Mouse (Mus musculus) MEL (cell line): ENCODE data around the gene Wdr24. TPM values are rescaled to one million over a fixed set of nuclear protein-coding genes. Genes with fewer than 3 reads are reported as not detected.

Experiments
- DNase-seq: peaks from one replicate; pipeline ENCODE4 v3.0.0; 2011; ENCODE audit warnings: low read depth, low spot score
- H3K27ac ChIP-seq: 2 replicates; pipeline ENCODE4 v1.5.1; 2012; ENCODE audit warnings: low read depth, mild to moderate bottlenecking, control low read depth, low read length, moderate library complexity; ENCODE audit not compliant: control insufficient read depth
- H3K27me3 ChIP-seq, 2 experiments: fragments of 150-350 bp in 1 of 2; sonication (generic) in 1 of 2; 2 replicates each; pipeline ENCODE4 v1.6.1; 2012; ENCODE audit warnings: low read length in 2 of 2, mild to moderate bottlenecking in 2 of 2, improper control_type of control experiment in 1 of 2, moderate library complexity in 1 of 2; ENCODE audit not compliant: insufficient read depth in 2 of 2, control insufficient read depth in 1 of 2
- H3K36me3 ChIP-seq, 2 experiments: 2 replicates each; pipeline ENCODE4 v1.6.1; 2012 to 2014; ENCODE audit warnings: low read length in 2 of 2, improper control_type of control experiment in 1 of 2, inconsistent platforms in 1 of 2, mild to moderate bottlenecking in 1 of 2; ENCODE audit not compliant: insufficient read depth in 2 of 2, control insufficient read depth in 1 of 2
- H3K4me1 ChIP-seq, 2 experiments: fragments of 150-350 bp in 1 of 2; sonication (generic) in 1 of 2; 2 replicates each; pipeline ENCODE4 v1.6.1; 2012; ENCODE audit warnings: low read length in 2 of 2, improper control_type of control experiment in 1 of 2, mild to moderate bottlenecking in 1 of 2; ENCODE audit not compliant: insufficient read depth in 2 of 2, control insufficient read depth in 1 of 2
- H3K4me3 ChIP-seq, 2 experiments: fragments of 150-350 bp in 1 of 2; sonication (generic) in 1 of 2; 2 replicates each; pipeline ENCODE4 v1.5.1; 2012; ENCODE audit warnings: low read depth in 2 of 2, low read length in 2 of 2, mild to moderate bottlenecking in 2 of 2, moderate library complexity in 2 of 2, control low read depth in 1 of 2, improper control_type of control experiment in 1 of 2; ENCODE audit not compliant: control insufficient read depth in 1 of 2, insufficient read depth in 1 of 2
- H3K79me2 ChIP-seq: 2 replicates; pipeline ENCODE4 v1.6.1; 2012; ENCODE audit warnings: mild to moderate bottlenecking, low read length, moderate library complexity; ENCODE audit not compliant: control insufficient read depth, poor library complexity, insufficient read depth
- H3K9ac ChIP-seq: 2 replicates; pipeline ENCODE4 v1.6.1; 2012; ENCODE audit warnings: low read depth, mild to moderate bottlenecking, control low read depth, low read length, moderate library complexity; ENCODE audit not compliant: control insufficient read depth, poor library complexity, severe bottlenecking
- H3K9me3 ChIP-seq: fragments of 150-350 bp; sonication (generic); replicated peaks from 2 replicates; pipeline ENCODE4 v1.6.1; 2012; ENCODE audit warnings: mild to moderate bottlenecking, low read length, improper control_type of control experiment, moderate library complexity; ENCODE audit not compliant: insufficient read depth
- CHD1 ChIP-seq: IDR thresholded peaks from 2 replicates; pipeline ENCODE4 v1.6.1; 2012; ENCODE audit warnings: low read depth, mild to moderate bottlenecking, inconsistent platforms, low read length, improper control_type of control experiment
- CTCF ChIP-seq, 3 experiments: IDR thresholded peaks in 2 of 3; conservative IDR thresholded peaks in 1 of 3; 2 replicates each; pipeline ENCODE4 v1.5.1; 2011 to 2012; ENCODE audit warnings: low read length in 3 of 3, low read depth in 2 of 3, mild to moderate bottlenecking in 2 of 3, improper control_type of control experiment in 1 of 3, inconsistent platforms in 1 of 3, mixed read lengths in 1 of 3, moderate library complexity in 1 of 3; ENCODE audit not compliant: control insufficient read depth in 1 of 3, insufficient read depth in 1 of 3, poor library complexity in 1 of 3, severe bottlenecking in 1 of 3
- E2F4 ChIP-seq: IDR thresholded peaks from 2 replicates; pipeline ENCODE4 v1.6.1; 2011; ENCODE audit warnings: low read depth, low read length, improper control_type of control experiment, borderline replicate concordance
- ELF1 ChIP-seq: IDR thresholded peaks from 2 replicates; pipeline ENCODE4 v1.6.1; 2014; ENCODE audit warnings: low read depth, mild to moderate bottlenecking, inconsistent platforms, low read length, improper control_type of control experiment, moderate library complexity
- EP300 ChIP-seq, 2 experiments: IDR thresholded peaks; 2 replicates each; pipeline ENCODE4 v1.6.1; 2011; ENCODE audit warnings: improper control_type of control experiment in 2 of 2, low read length in 2 of 2, low read depth in 1 of 2, mild to moderate bottlenecking in 1 of 2
- ETS1 ChIP-seq: IDR thresholded peaks from 2 replicates; pipeline ENCODE4 v1.6.1; 2012; ENCODE audit warnings: low read depth, mild to moderate bottlenecking, inconsistent platforms, low read length, improper control_type of control experiment, moderate library complexity
- GABPA ChIP-seq: IDR thresholded peaks from 2 replicates; pipeline ENCODE4 v1.6.1; 2012; ENCODE audit warnings: low read depth, mild to moderate bottlenecking, inconsistent platforms, low read length, improper control_type of control experiment, moderate library complexity
- GATA1 ChIP-seq: IDR thresholded peaks from 2 replicates; pipeline ENCODE4 v1.6.1; 2011; ENCODE audit warnings: low read depth, low read length, improper control_type of control experiment
- HCFC1 ChIP-seq: IDR thresholded peaks from 2 replicates; pipeline ENCODE4 v1.6.1; 2012; ENCODE audit warnings: low read depth, mild to moderate bottlenecking, inconsistent platforms, low read length, improper control_type of control experiment, moderate library complexity
- JUND ChIP-seq: IDR thresholded peaks from 2 replicates; pipeline ENCODE4 v1.6.1; 2011; ENCODE audit warnings: low read depth, mild to moderate bottlenecking, improper control_type of control experiment, low read length
- MAX ChIP-seq: IDR thresholded peaks from 2 replicates; pipeline ENCODE4 v1.6.1; 2011; ENCODE audit warnings: low read length, improper control_type of control experiment
- MAZ ChIP-seq: IDR thresholded peaks from 2 replicates; pipeline ENCODE4 v1.6.1; 2012; ENCODE audit warnings: low read depth, mild to moderate bottlenecking, inconsistent platforms, low read length, improper control_type of control experiment
- MXI1 ChIP-seq: IDR thresholded peaks from 2 replicates; pipeline ENCODE4 v1.6.1; 2011; ENCODE audit warnings: mild to moderate bottlenecking, low read depth, low read length, improper control_type of control experiment
- MYB ChIP-seq: IDR thresholded peaks from 2 replicates; pipeline ENCODE4 v1.6.1; 2011; ENCODE audit warnings: mild to moderate bottlenecking, low read depth, low read length, improper control_type of control experiment
- MYC ChIP-seq: IDR thresholded peaks from 2 replicates; pipeline ENCODE4 v1.6.1; 2011; ENCODE audit warnings: low read depth, mild to moderate bottlenecking, low read length, improper control_type of control experiment, moderate library complexity
- NELFE ChIP-seq: IDR thresholded peaks from 2 replicates; pipeline ENCODE4 v1.6.1; 2011; ENCODE audit warnings: low read depth, low read length, improper control_type of control experiment
- NRF1 ChIP-seq: IDR thresholded peaks from 2 replicates; pipeline ENCODE4 v1.6.1; 2014; ENCODE audit warnings: low read depth, mild to moderate bottlenecking, inconsistent platforms, low read length, improper control_type of control experiment, moderate library complexity; ENCODE audit not compliant: poor library complexity, insufficient read depth, severe bottlenecking
- POLR2A ChIP-seq, 2 experiments: IDR thresholded peaks; 2 replicates each; pipeline ENCODE4 v1.6.1; 2011 to 2012; ENCODE audit warnings: low read length in 2 of 2, mild to moderate bottlenecking in 2 of 2, control low read depth in 1 of 2, improper control_type of control experiment in 1 of 2, low read depth in 1 of 2, moderate library complexity in 1 of 2; ENCODE audit not compliant: control insufficient read depth in 1 of 2, insufficient read depth in 1 of 2, poor library complexity in 1 of 2
- POLR2AphosphoS2 ChIP-seq: IDR thresholded peaks from 2 replicates; pipeline ENCODE4 v1.6.1; 2011; ENCODE audit warnings: low read length, improper control_type of control experiment
- RCOR1 ChIP-seq: IDR thresholded peaks from 2 replicates; pipeline ENCODE4 v1.6.1; 2012; ENCODE audit warnings: low read depth, mild to moderate bottlenecking, inconsistent platforms, low read length, improper control_type of control experiment
- SIN3A ChIP-seq: IDR thresholded peaks from 2 replicates; pipeline ENCODE4 v1.6.1; 2012; ENCODE audit warnings: low read length, improper control_type of control experiment, inconsistent platforms
- TAL1 ChIP-seq: IDR thresholded peaks from 2 replicates; pipeline ENCODE4 v1.6.1; 2012; ENCODE audit warnings: mild to moderate bottlenecking, inconsistent platforms, low read length, moderate library complexity, mixed read lengths
- TBP ChIP-seq: IDR thresholded peaks from 2 replicates; pipeline ENCODE4 v1.8.0; 2011; ENCODE audit warnings: low read depth, low read length, improper control_type of control experiment
- TCF12 ChIP-seq: IDR thresholded peaks from 2 replicates; pipeline ENCODE4 v1.6.1; 2014; ENCODE audit warnings: low read depth, mild to moderate bottlenecking, inconsistent platforms, low read length, improper control_type of control experiment, moderate library complexity
- UBTF ChIP-seq: IDR thresholded peaks from 2 replicates; pipeline ENCODE4 v1.6.1; 2012; ENCODE audit warnings: low read depth, mild to moderate bottlenecking, inconsistent platforms, low read length, improper control_type of control experiment, moderate library complexity, borderline replicate concordance; ENCODE audit not compliant: insufficient read depth
- USF2 ChIP-seq, 2 experiments: IDR thresholded peaks; 2 replicates each; pipeline ENCODE4 v1.6.1; 2011 to 2012; ENCODE audit warnings: improper control_type of control experiment in 2 of 2, low read length in 2 of 2, borderline replicate concordance in 1 of 2, inconsistent platforms in 1 of 2, low read depth in 1 of 2, mild to moderate bottlenecking in 1 of 2; ENCODE audit not compliant: insufficient read depth in 1 of 2
- ZKSCAN1 ChIP-seq: IDR thresholded peaks from 2 replicates; pipeline ENCODE4 v1.6.1; 2012; ENCODE audit warnings: low read depth, mild to moderate bottlenecking, inconsistent platforms, low read length, improper control_type of control experiment, moderate library complexity
- ZNF384 ChIP-seq: IDR thresholded peaks from 2 replicates; pipeline ENCODE4 v1.6.1; 2012; ENCODE audit warnings: low read depth, mild to moderate bottlenecking, inconsistent platforms, low read length, improper control_type of control experiment
- polyA plus RNA-seq, 2 experiments: library from polyadenylated mRNA; stranded (reverse) in 1 of 2; unstranded in 1 of 2; fragments of >175 nt in 1 of 2; fragments of >200 nt in 1 of 2; gene quantifications; 2 replicates each; pipeline versions ENCODE4 v1.2.1 to v1.2.4; 2012; ENCODE audit warnings: low replicate concordance in 2 of 2, low read depth in 1 of 2; ENCODE audit not compliant: insufficient read length in 2 of 2, insufficient read depth in 1 of 2, missing spikeins in 1 of 2
- total RNA-seq: library from RNA; depleted of rRNA; stranded (reverse); fragments of 300-350 nt; gene quantifications from 2 replicates; pipeline ENCODE4 v1.2.3, GENCODE M21; 2012

Wdr24 gene
- total and polyA plus RNA-seq, 3 experiments, result 35.0 to 38.8 TPM; not detected in 1

GRCm38 (mm10) chr17:25791843-25792527 lies 31.4 kb upstream of the Wdr24 start:
- peak; percentile 95 for DNase-seq
- peak overlapping the region; percentile 87 for H3K9ac ChIP-seq
- no peaks in the 10 kb centered on the region for H3K27me3 ChIP-seq
- H3K9me3 ChIP-seq, result no peaks in the 10 kb centered on the region
- peaks cover 20% of the 10 kb centered on the region for H3K79me2 ChIP-seq
- H3K4me3 ChIP-seq, result peak overlapping the region; percentile 67 to 84
- H3K36me3 ChIP-seq, result peaks cover 0 to 5% of the 10 kb centered on the region in 2 experiments; a peak in 1 of 4 replicates
- TF ChIP-seq TBP, result peak; percentile 89
- peak; percentile 80 for TF ChIP-seq ELF1
- no peak for TF ChIP-seq USF2 (IDR thresholded peaks at IDR 0.05; ENCODE audit: borderline replicate concordance in 1 of 2, insufficient read depth in 1 of 2, low read depth in 1 of 2, low read length in 2 of 2)
- TF ChIP-seq ZKSCAN1, result no peak
- peak; percentile 49; the same call in 1 of the 2 replicates for TF ChIP-seq ETS1
- peak; percentile 55 to 82; a peak in 3 of 4 replicates for TF ChIP-seq POLR2A (IDR thresholded peaks at IDR 0.05; ENCODE audit: control insufficient read depth in 1 of 2, insufficient read depth in 1 of 2, low read depth in 1 of 2, low read length in 2 of 2, poor library complexity in 1 of 2)
- TF ChIP-seq MXI1, result peak; percentile 43; the same call in 1 of the 2 replicates
- 0 out of 2 replicates have a peak, but pooled peaks have one; percentile 67 for TF ChIP-seq UBTF
- TF ChIP-seq NRF1, result peak; percentile 32; the same call in 1 of the 2 replicates
- peak; percentile 1; the same call in 1 of the 2 replicates for TF ChIP-seq GATA1
- no peak for TF ChIP-seq GABPA
- peak; percentile 80 for TF ChIP-seq POLR2AphosphoS2
- TF ChIP-seq MYB, result no peak
- TF ChIP-seq NELFE, result peak; percentile 86
- peak; percentile 81 for TF ChIP-seq SIN3A
- peak; percentile 6; the same call in 1 of the 2 replicates for TF ChIP-seq MAZ
- TF ChIP-seq HCFC1, result peak; percentile 92
- peak in 1 of 2 experiments; percentile 36; a peak in 2 of 4 replicates for TF ChIP-seq EP300 (IDR thresholded peaks at IDR 0.05; ENCODE audit: low read depth in 1 of 2, low read length in 2 of 2)
- TF ChIP-seq TCF12, result peak; percentile 64
- H3K4me1 ChIP-seq, result peaks cover 0 to 24% of the 10 kb centered on the region in 2 experiments; a peak in 2 of 4 replicates
- peak overlapping the region; percentile 97 for H3K27ac ChIP-seq

DNA sequence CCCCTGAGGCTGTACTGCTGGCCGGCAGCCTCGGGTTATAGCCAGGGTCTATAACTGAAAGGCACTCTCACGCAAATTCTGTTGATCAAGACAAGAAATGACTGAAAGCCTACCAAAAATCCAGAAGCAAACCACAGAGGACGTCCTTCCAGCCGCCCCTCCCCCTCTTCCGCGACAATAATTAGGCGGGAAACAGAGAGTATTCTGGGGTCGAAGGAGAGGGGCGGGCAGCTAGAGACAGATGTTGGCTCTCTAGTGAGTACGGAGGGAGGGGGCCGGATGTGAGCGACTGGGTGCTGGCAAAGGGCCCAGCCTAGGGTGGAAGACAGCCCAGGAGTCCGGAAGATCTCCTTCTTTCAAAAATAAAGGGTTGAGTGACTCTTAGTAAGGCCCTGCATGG lies 30.8 kb upstream of the Wdr24 start, which contains the start of gene Fam173a:
Fam173a (minus strand) TSS at position 287 of the 400 bp plus-strand sequence.
- DNase-seq, result peak; percentile 96
- H3K9ac ChIP-seq, result peak within 1 kb of the TSS; percentile 87
- H3K36me3 ChIP-seq, result peaks cover 0 to 7% of the 10 kb centered on the region in 2 experiments; a peak in 1 of 4 replicates
- H3K27me3 ChIP-seq, result no peaks in the 10 kb centered on the region
- no peaks in the 10 kb centered on the region for H3K9me3 ChIP-seq
- H3K4me3 ChIP-seq, result peak within 1 kb of the TSS; percentile 67 to 84
- H3K79me2 ChIP-seq, result peaks cover 20% of the 10 kb centered on the region
- peak within 1 kb of the TSS; percentile 97 for H3K27ac ChIP-seq
- H3K4me1 ChIP-seq, result peaks cover 0 to 29% of the 10 kb centered on the region in 2 experiments; a peak in 2 of 4 replicates
- no peak for TF ChIP-seq JUND
- no peak for TF ChIP-seq CTCF (IDR thresholded peaks at IDR 0.05 in 2 of 3, conservative IDR thresholded peaks at IDR 0.05 in 1 of 3; ENCODE audit: control insufficient read depth in 1 of 3, insufficient read depth in 1 of 3, low read depth in 2 of 3, low read length in 3 of 3, poor library complexity in 1 of 3, severe bottlenecking in 1 of 3)
- no peak; the same call in 1 of the 2 replicates for TF ChIP-seq MAX
- no peak for TF ChIP-seq UBTF
- TF ChIP-seq TAL1, result no peak
- 0 out of 2 replicates have a peak, but pooled peaks have one; percentile 46 for TF ChIP-seq SIN3A
- peak; percentile 90 for TF ChIP-seq POLR2AphosphoS2
- TF ChIP-seq ETS1, result peak; percentile 72; the same call in 1 of the 2 replicates
- no peak for TF ChIP-seq USF2 (IDR thresholded peaks at IDR 0.05; ENCODE audit: borderline replicate concordance in 1 of 2, insufficient read depth in 1 of 2, low read depth in 1 of 2, low read length in 2 of 2)
- TF ChIP-seq EP300 (IDR thresholded peaks at IDR 0.05; ENCODE audit: low read depth in 1 of 2, low read length in 2 of 2), result peak in 1 of 2 experiments; percentile 37; a peak in 1 of 4 replicates
- TF ChIP-seq RCOR1, result no peak
- peak; percentile 91; the same call in 1 of the 2 replicates for TF ChIP-seq E2F4
- peak; percentile 12 to 17; a peak in 1 of 4 replicates for TF ChIP-seq POLR2A (IDR thresholded peaks at IDR 0.05; ENCODE audit: control insufficient read depth in 1 of 2, insufficient read depth in 1 of 2, low read depth in 1 of 2, low read length in 2 of 2, poor library complexity in 1 of 2)
- TF ChIP-seq MXI1, result 0 out of 2 replicates have a peak, but pooled peaks have one; percentile 14
- TF ChIP-seq MAZ, result peak; percentile 92
- TF ChIP-seq ZNF384, result no peak
- no peak for TF ChIP-seq CHD1
- peak; percentile 25; the same call in 1 of the 2 replicates for TF ChIP-seq MYC
